Mouse (Mus musculus): ENCODE results near the gene Aen.

The Aen gene

GRCm38 (mm10) chr7:78893917-78894316, 1.7 kb upstream of the Aen start:
- no peak for DNase-seq (ENCODE audit: low spot score)

GRCm38 (mm10) chr7:78895021-78895652, 517 bp upstream of the Aen start:
- DNase-seq (ENCODE audit: low spot score) = no peak

GRCm38 (mm10) chr7:78897567-78897966, 1.9 kb downstream of the Aen start:
- no peak for DNase-seq (ENCODE audit: low spot score)

GRCm38 (mm10) chr7:78903174-78903870, 7.7 kb downstream of the Aen start:
- DNase-seq (ENCODE audit: low spot score) = no peak

GRCm38 (mm10) chr7:78904175-78904574, 8.5 kb downstream of the Aen start:
- no peak for DNase-seq (ENCODE audit: low spot score)

- no peak for DNase-seq (ENCODE audit: low spot score)
These were observed 13.4 kb downstream of the Aen start for GRCm38 (mm10) chr7:78909026-78909425.

- no peak for DNase-seq (ENCODE audit: low spot score)
These were observed 14.9 kb downstream of the Aen start for GRCm38 (mm10) chr7:78910336-78911098.

- no peak for DNase-seq (ENCODE audit: low spot score)
These were observed 15.6 kb downstream of the Aen start for GRCm38 (mm10) chr7:78911209-78911608.

GRCm38 (mm10) chr7:78912253-78912973, 16.8 kb downstream of the Aen start:
- DNase-seq (ENCODE audit: low spot score) = no peak

GRCm38 (mm10) chr7:78912974-78913474, 17.4 kb downstream of the Aen start, which contains the start of gene Isg20:
TSS of gene Isg20 (plus strand) at chr7:78913424.
- no peak for DNase-seq (ENCODE audit: low spot score)

GRCm38 (mm10) chr7:78913649-78914544, 18.2 kb downstream of the Aen start:
- DNase-seq (ENCODE audit: low spot score) = no peak

GRCm38 (mm10) chr7:78914545-78914845, 18.8 kb downstream of the Aen start:
- no peak for DNase-seq (ENCODE audit: low spot score)

GRCm38 (mm10) chr7:78914896-78915510, 19.3 kb downstream of the Aen start:
- DNase-seq (ENCODE audit: low spot score) = no peak

- no peak for DNase-seq (ENCODE audit: low spot score)
These were observed 23.0 kb downstream of the Aen start for GRCm38 (mm10) chr7:78918686-78919085.

GRCm38 (mm10) chr7:78922506-78922905, 26.9 kb downstream of the Aen start:
- no peak for DNase-seq (ENCODE audit: low spot score)

- DNase-seq (ENCODE audit: low spot score) = peak; percentile 37
These were observed 28.6 kb downstream of the Aen start for GRCm38 (mm10) chr7:78924300-78924699.

GRCm38 (mm10) chr7:78924796-78925195, 29.1 kb downstream of the Aen start:
- DNase-seq (ENCODE audit: low spot score) = no peak

GRCm38 (mm10) chr7:78925680-78926079, 30.0 kb downstream of the Aen start:
- DNase-seq (ENCODE audit: low spot score) = no peak

GRCm38 (mm10) chr7:78926156-78926555, 30.5 kb downstream of the Aen start:
- no peak for DNase-seq (ENCODE audit: low spot score)

GRCm38 (mm10) chr7:78927266-78927665, 31.6 kb downstream of the Aen start:
- DNase-seq (ENCODE audit: low spot score) = no peak

Data from left cerebral cortex, adult 11 months (tissue).